Mouse (Mus musculus): ENCODE data around the gene Kif1b. TPM values are rescaled to one million over a fixed set of nuclear protein-coding genes. Genes with fewer than 3 reads are reported as not detected.
A peak's percentile ranks its signal among the peaks of the same experiment; 100 is the strongest.

The Kif1b gene
- total and polyA plus RNA-seq, 2 experiments from 2014 or later = 215 to 425 TPM

- peaks cover 7% of the 10 kb centered on the region; the same call in 1 of the 2 replicates for H3K4me1 ChIP-seq (ENCODE audit: insufficient read depth, low read length)
These were observed 29.9 kb downstream of the Kif1b start for GRCm38 (mm10) chr4:149277571-149277970.

GRCm38 (mm10) chr4:149273128-149273527, 34.4 kb downstream of the Kif1b start:
- ATAC-seq (ENCODE audit: low FRiP score) (no peak), DNase-seq (ENCODE audit: low spot score) (peak; percentile 61)
- Histone ChIP-seq H3K9me3 (ENCODE audit: low read length) (no peaks in the 10 kb centered on the region), H3K4me2 (ENCODE audit: low read depth, low read length, poor library complexity, severe bottlenecking) (no peak overlapping the region), H3K36me3 (ENCODE audit: insufficient read depth, low read length) (peaks cover 42% of the 10 kb centered on the region), H3K27ac (ENCODE audit: low read depth, low read length) (no peak overlapping the region), H3K4me3 (ENCODE audit: low read depth, low read length) (no peak overlapping the region), H3K27me3 (ENCODE audit: insufficient read depth, low read length) (no peaks in the 10 kb centered on the region), H3K4me1 (ENCODE audit: insufficient read depth, low read length) (peaks cover 7% of the 10 kb centered on the region; the same call in 1 of the 2 replicates), H3K9ac (replicated peaks; ENCODE audit: low read length, poor library complexity, severe bottlenecking) (no peak overlapping the region)
- peak; percentile 62 for TF ChIP-seq CTCF (IDR thresholded peaks at IDR 0.05)
- WGBS = 100% methylated on average over 1 of the region's 1 CpGs

More at GRCm38 (mm10) chr4:149277571-149277970, 29.9 kb downstream of the Kif1b start:
- Histone ChIP-seq H3K36me3 (ENCODE audit: insufficient read depth, low read length) (peaks cover 19% of the 10 kb centered on the region), H3K27me3 (ENCODE audit: insufficient read depth, low read length) (no peaks in the 10 kb centered on the region), H3K9ac (replicated peaks; ENCODE audit: low read length, poor library complexity, severe bottlenecking) (no peak overlapping the region), H3K9me3 (ENCODE audit: low read length) (no peaks in the 10 kb centered on the region), H3K27ac (ENCODE audit: low read depth, low read length) (peak overlapping the region; percentile 7; the same call in 1 of the 2 replicates), H3K4me3 (ENCODE audit: low read depth, low read length) (no peak overlapping the region), H3K4me2 (ENCODE audit: low read depth, low read length, poor library complexity, severe bottlenecking) (peak overlapping the region; percentile 6; the same call in 1 of the 2 replicates)
- WGBS = 16% methylated on average over 4 of the region's 4 CpGs
- TF ChIP-seq CTCF (IDR thresholded peaks at IDR 0.05) = 0 out of 2 replicates have a peak, but pooled peaks have one; percentile 3
- DNase-seq (ENCODE audit: low spot score) (peak; percentile 81), ATAC-seq (ENCODE audit: low FRiP score) (no peak)

- Histone ChIP-seq H3K4me1 (ENCODE audit: insufficient read depth, low read length) (no peaks in the 10 kb centered on the region), H3K4me2 (ENCODE audit: low read depth, low read length, poor library complexity, severe bottlenecking) (no peak overlapping the region), H3K9ac (replicated peaks; ENCODE audit: low read length, poor library complexity, severe bottlenecking) (no peak overlapping the region), H3K36me3 (ENCODE audit: insufficient read depth, low read length) (peaks cover 52% of the 10 kb centered on the region), H3K4me3 (ENCODE audit: low read depth, low read length) (no peak overlapping the region), H3K27me3 (ENCODE audit: insufficient read depth, low read length) (no peaks in the 10 kb centered on the region), H3K9me3 (ENCODE audit: low read length) (no peaks in the 10 kb centered on the region), H3K27ac (ENCODE audit: low read depth, low read length) (no peak overlapping the region)
- ATAC-seq (ENCODE audit: low FRiP score) = no peak
- 97% methylated on average over 6 of the region's 6 CpGs for WGBS
- TF ChIP-seq CTCF (IDR thresholded peaks at IDR 0.05) = no peak
- no peak for DNase-seq (ENCODE audit: low spot score)
These were observed 37.0 kb downstream of the Kif1b start for GRCm38 (mm10) chr4:149270541-149270940.

GRCm38 (mm10) chr4:149269026-149269425, 38.5 kb downstream of the Kif1b start:
- no peak for TF ChIP-seq CTCF (IDR thresholded peaks at IDR 0.05)
- peaks cover 44% of the 10 kb centered on the region for H3K36me3 ChIP-seq (ENCODE audit: insufficient read depth, low read length)
- WGBS = 72% methylated on average over 4 of the region's 4 CpGs

GRCm38 (mm10) chr4:149264895-149265294, 42.6 kb downstream of the Kif1b start:
- H3K27me3 ChIP-seq (ENCODE audit: insufficient read depth, low read length) = no peaks in the 10 kb centered on the region
- DNase-seq (ENCODE audit: low spot score) (no peak), ATAC-seq (ENCODE audit: low FRiP score) (no peak)
- H3K27ac ChIP-seq (ENCODE audit: low read depth, low read length) = no peak overlapping the region
- no peak overlapping the region for H3K9ac ChIP-seq (replicated peaks; ENCODE audit: low read length, poor library complexity, severe bottlenecking)
- H3K4me3 ChIP-seq (ENCODE audit: low read depth, low read length) = no peak overlapping the region
- TF ChIP-seq CTCF (IDR thresholded peaks at IDR 0.05) = no peak
- H3K4me1 ChIP-seq (ENCODE audit: insufficient read depth, low read length) = no peaks in the 10 kb centered on the region
- H3K36me3 ChIP-seq (ENCODE audit: insufficient read depth, low read length) = peaks cover 27% of the 10 kb centered on the region
- H3K4me2 ChIP-seq (ENCODE audit: low read depth, low read length, poor library complexity, severe bottlenecking) = no peak overlapping the region
- 76% methylated on average over 2 of the region's 2 CpGs for WGBS
- H3K9me3 ChIP-seq (ENCODE audit: low read length) = no peaks in the 10 kb centered on the region

More at GRCm38 (mm10) chr4:149269026-149269425, 38.5 kb downstream of the Kif1b start:
- no peak overlapping the region for H3K4me2 ChIP-seq (ENCODE audit: low read depth, low read length, poor library complexity, severe bottlenecking)
- no peaks in the 10 kb centered on the region for H3K4me1 ChIP-seq (ENCODE audit: insufficient read depth, low read length)
- H3K9ac ChIP-seq (replicated peaks; ENCODE audit: low read length, poor library complexity, severe bottlenecking) = no peak overlapping the region
- no peaks in the 10 kb centered on the region for H3K9me3 ChIP-seq (ENCODE audit: low read length)
- H3K4me3 ChIP-seq (ENCODE audit: low read depth, low read length) = no peak overlapping the region
- ATAC-seq (ENCODE audit: low FRiP score) (no peak), DNase-seq (ENCODE audit: low spot score) (no peak)
- H3K27me3 ChIP-seq (ENCODE audit: insufficient read depth, low read length) = no peaks in the 10 kb centered on the region
- no peak overlapping the region for H3K27ac ChIP-seq (ENCODE audit: low read depth, low read length)

- H3K36me3 ChIP-seq (ENCODE audit: insufficient read depth, low read length) = peaks cover 23% of the 10 kb centered on the region
- no peak for ATAC-seq (ENCODE audit: low FRiP score)
These were observed 44.3 kb downstream of the Kif1b start for GRCm38 (mm10) chr4:149263218-149263617.

More at GRCm38 (mm10) chr4:149263218-149263617, 44.3 kb downstream of the Kif1b start:
- no peak for DNase-seq (ENCODE audit: low spot score)
- H3K4me1 ChIP-seq (ENCODE audit: insufficient read depth, low read length) = no peaks in the 10 kb centered on the region
- no peak overlapping the region for H3K27ac ChIP-seq (ENCODE audit: low read depth, low read length)
- 92% methylated on average over 9 of the region's 9 CpGs for WGBS
- H3K4me2 ChIP-seq (ENCODE audit: low read depth, low read length, poor library complexity, severe bottlenecking) = no peak overlapping the region
- TF ChIP-seq CTCF (IDR thresholded peaks at IDR 0.05) = no peak
- H3K9ac ChIP-seq (replicated peaks; ENCODE audit: low read length, poor library complexity, severe bottlenecking) = no peak overlapping the region
- no peak overlapping the region for H3K4me3 ChIP-seq (ENCODE audit: low read depth, low read length)
- no peaks in the 10 kb centered on the region for H3K9me3 ChIP-seq (ENCODE audit: low read length)
- H3K27me3 ChIP-seq (ENCODE audit: insufficient read depth, low read length) = no peaks in the 10 kb centered on the region

All from midbrain, postnatal 0 days (tissue).